8 mouse cellular contexts compared by ENCODE assay signal in genomic region chr1:55026444-55027252, GRCm38 (mm10). TPM values are rescaled to one million over a fixed set of nuclear protein-coding genes. Genes with fewer than 3 reads are reported as not detected.
DNase-seq lines count a peak whose midpoint lies in the region; ATAC-seq and TF ChIP-seq lines count a peak whose summit lies in the region.

No protein-coding gene starts in this region.

- H3K9ac ChIP-seq in limb, embryonic 12.5 days (replicated peaks), result peak overlapping the region; percentile 98
- H3K9ac ChIP-seq in neural tube, embryonic 12.5 days, result peak overlapping the region; percentile 97

- peak; percentile 43; the same call in 1 of the 2 replicates for ATAC-seq in limb, embryonic 12.5 days (ENCODE audit: insufficient number of reproducible peaks, insufficient read depth, low FRiP score, low TSS enrichment, low read depth)
- peak; percentile 74 for ATAC-seq in neural tube, embryonic 12.5 days (ENCODE audit: low FRiP score, low read depth)

- H3K4me1 ChIP-seq in bone marrow macrophage, adult 2 months (ENCODE audit: control insufficient read depth, insufficient read depth, low read length), result peaks cover 19% of the 10 kb centered on the region
- H3K4me1 ChIP-seq in forebrain, embryonic 10.5 days, result peaks cover 17% of the 10 kb centered on the region
- peaks cover 5% of the 10 kb centered on the region; the same call in 1 of the 2 replicates for H3K4me1 ChIP-seq in limb, embryonic 12.5 days (replicated peaks)
- H3K4me1 ChIP-seq in neural tube, embryonic 12.5 days, result peaks cover 9% of the 10 kb centered on the region

- under 1% methylated on average over 55 of the region's 55 CpGs for WGBS in forebrain, embryonic 10.5 days
- under 1% methylated on average over 55 of the region's 55 CpGs for WGBS in limb, embryonic 12.5 days
- WGBS in neural tube, embryonic 12.5 days, result under 1% methylated on average over 55 of the region's 55 CpGs

- no peak for TF ChIP-seq POLR2A in bone marrow macrophage, adult 2 months (IDR thresholded peaks at IDR 0.05; ENCODE audit: borderline replicate concordance, low read depth, low read length)

- H3K27me3 ChIP-seq in forebrain, embryonic 10.5 days (ENCODE audit: poor library complexity, severe bottlenecking), result no peaks in the 10 kb centered on the region
- no peaks in the 10 kb centered on the region for H3K27me3 ChIP-seq in limb, embryonic 12.5 days
- H3K27me3 ChIP-seq in neural tube, embryonic 12.5 days (replicated peaks), result no peaks in the 10 kb centered on the region

- TF ChIP-seq CTCF in bone marrow macrophage, adult 2 months (IDR thresholded peaks at IDR 0.05; ENCODE audit: low read depth, low read length), result no peak

- H3K36me3 ChIP-seq in forebrain, embryonic 10.5 days (replicated peaks), result peaks cover 36% of the 10 kb centered on the region
- no peaks in the 10 kb centered on the region for H3K36me3 ChIP-seq in limb, embryonic 12.5 days
- no peaks in the 10 kb centered on the region for H3K36me3 ChIP-seq in neural tube, embryonic 12.5 days

- H3K4me3 ChIP-seq in bone marrow macrophage, adult 2 months (ENCODE audit: insufficient read depth, low read length), result peak overlapping the region; percentile 87
- H3K4me3 ChIP-seq in forebrain, embryonic 10.5 days, result peak overlapping the region; percentile 97
- peak overlapping the region; percentile 94 for H3K4me3 ChIP-seq in limb, embryonic 12.5 days (replicated peaks)
- H3K4me3 ChIP-seq in neural tube, embryonic 12.5 days, result peak overlapping the region; percentile 94

- peak; percentile 4 to 43 for DNase-seq in left cerebral cortex, postnatal 14 days (ENCODE audit: low spot score in 2 of 2)
- DNase-seq in left cerebral cortex, postnatal 36 days (ENCODE audit: low spot score in 2 of 2), result no peak
- DNase-seq in forebrain, embryonic 10.5 days (ENCODE audit: extremely low spot score, low spot score), result no peak
- DNase-seq in ovary, postnatal 14 days (ENCODE audit: low spot score), result no peak
- no peak for DNase-seq in thymus, postnatal 14 days

- peaks cover 7% of the 10 kb centered on the region; the same call in 1 of the 2 replicates for H3K9me3 ChIP-seq in forebrain, embryonic 10.5 days
- H3K9me3 ChIP-seq in limb, embryonic 12.5 days, result no peaks in the 10 kb centered on the region
- H3K9me3 ChIP-seq in neural tube, embryonic 12.5 days, result no peaks in the 10 kb centered on the region

- peak overlapping the region; percentile 67 for H3K4me2 ChIP-seq in limb, embryonic 12.5 days
- peak overlapping the region; percentile 82 for H3K4me2 ChIP-seq in neural tube, embryonic 12.5 days (replicated peaks)

- intact Hi-C loops in left cerebral cortex, postnatal 14 days (cut with DNase I), result loop anchor here (2.0 kb wide), 1 partner anchor 26 kb away; the partner anchor contains the start of gene Coq10b
- intact Hi-C loops in left cerebral cortex, postnatal 36 days (cut with DNase I), result loop anchor here (1.0 kb wide), 2 partner anchors 26 to 62 kb away; partner anchors contain the start of genes Coq10b, Hspd1 and Hspe1

- H3K27ac ChIP-seq in bone marrow macrophage, adult 2 months (ENCODE audit: insufficient read depth, low read depth, low read length), result peak overlapping the region; percentile 93
- peak overlapping the region; percentile 99 for H3K27ac ChIP-seq in forebrain, embryonic 10.5 days
- peak overlapping the region; percentile 94 for H3K27ac ChIP-seq in limb, embryonic 12.5 days
- peak overlapping the region; percentile 81 for H3K27ac ChIP-seq in neural tube, embryonic 12.5 days

RNA-seq across cellular contexts. Expression of gene Sf3b1, which starts 0.6 kb away (rescaled TPM):
- total RNA-seq in left cerebral cortex, postnatal 14 days (2021), result 100 to 1,000 TPM; 144 to 154 TPM
- 100 to 1,000 TPM; 131 to 167 TPM for total RNA-seq in left cerebral cortex, postnatal 36 days (2021)
- 250 and 278 TPM in 2 replicates for polyA plus RNA-seq in bone marrow macrophage, adult 2 months (2012; ENCODE audit: insufficient read depth, insufficient read length, missing spikeins)
- 296 and 303 TPM in 2 replicates for polyA plus RNA-seq in forebrain, embryonic 10.5 days (2016; fragmentation: Nextera tagmentation; extraction: Ambion mirVana)
- polyA plus RNA-seq in limb, embryonic 12.5 days (2016; fragmentation: Nextera tagmentation; extraction: Ambion mirVana), result 337 and 360 TPM in 2 replicates
- polyA plus RNA-seq in neural tube, embryonic 12.5 days (2016; fragmentation: Nextera tagmentation; extraction: Ambion mirVana), result 321 and 327 TPM in 2 replicates

RNA-seq across cellular contexts. Expression of gene Coq10b, which starts 25.9 kb away (rescaled TPM):
- 10 to 100 TPM; 31.2 to 32.3 TPM for total RNA-seq in left cerebral cortex, postnatal 14 days (2021)
- 10 to 100 TPM; 31.8 to 36.1 TPM for total RNA-seq in left cerebral cortex, postnatal 36 days (2021)
- polyA plus RNA-seq in bone marrow macrophage, adult 2 months (2012; ENCODE audit: insufficient read depth, insufficient read length, missing spikeins), result 8.7 and 9.0 TPM in 2 replicates
- 21.7 and 23.5 TPM in 2 replicates for polyA plus RNA-seq in forebrain, embryonic 10.5 days (2016; fragmentation: Nextera tagmentation; extraction: Ambion mirVana)
- polyA plus RNA-seq in limb, embryonic 12.5 days (2016; fragmentation: Nextera tagmentation; extraction: Ambion mirVana), result 21.4 and 22.3 TPM in 2 replicates
- 30.4 and 31.5 TPM in 2 replicates for polyA plus RNA-seq in neural tube, embryonic 12.5 days (2016; fragmentation: Nextera tagmentation; extraction: Ambion mirVana)

Comparison
In these comparisons a context has a peak if more than half of its experiments do, and no peak if none do; other contexts are left out.
1. DNase-seq: peak in left cerebral cortex, postnatal 14 days (2 of 2); none in left cerebral cortex, postnatal 36 days (0 of 2), forebrain, embryonic 10.5 days (single experiment), ovary, postnatal 14 days (single experiment) and thymus, postnatal 14 days (single experiment).
2. Peak in every context shown above with its lines, with median percentiles within 50 percentile points of each other: H3K27ac ChIP-seq and H3K4me3 ChIP-seq.